Mouse (Mus musculus): ENCODE results near the gene Adcy9.
"Not testable (repeated sequence)": the region's sequence is repeated elsewhere in the genome, so short reads cannot be mapped to it uniquely, and the experiment has no call there.

Gene Adcy9

DNA sequence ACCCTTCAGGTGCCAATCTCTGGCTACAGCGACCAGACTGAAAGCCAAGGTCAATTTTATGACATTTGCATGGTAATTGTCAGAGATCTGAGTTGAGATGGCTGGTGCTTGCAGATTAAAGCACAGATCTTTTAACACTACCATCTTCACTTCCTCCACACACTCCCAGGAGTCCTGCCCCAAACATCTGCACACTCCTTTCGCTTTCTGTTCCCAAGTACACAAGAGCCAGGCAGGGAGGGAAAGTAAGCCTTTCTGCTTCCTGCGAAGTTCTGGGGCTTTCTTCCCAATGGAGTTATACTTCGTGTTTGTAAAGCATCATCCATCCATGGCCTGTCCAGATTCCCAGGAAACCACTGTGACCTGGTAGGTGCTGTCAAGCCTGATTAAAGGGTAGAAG is 38.8 kb downstream of the Adcy9 start:
- DNase-seq = no peak

DNA sequence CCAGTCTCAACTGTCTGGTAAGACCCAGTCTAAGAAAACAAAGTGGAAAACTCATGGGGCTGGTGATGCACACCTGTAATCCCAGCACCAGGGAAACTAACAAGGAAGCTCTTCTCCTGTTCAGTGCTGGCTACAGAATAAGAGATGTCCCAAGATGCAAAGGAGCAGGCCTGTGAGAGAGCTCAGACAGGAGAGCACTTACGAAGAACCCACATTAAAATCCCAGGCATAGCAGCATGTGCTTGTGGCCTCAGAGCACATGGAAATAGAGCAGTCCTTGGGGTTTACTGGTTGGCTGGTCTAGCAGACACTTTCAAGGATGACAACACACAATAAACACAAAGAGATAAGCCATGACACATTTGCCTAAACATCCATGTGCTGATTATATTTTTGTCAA is 41.5 kb downstream of the Adcy9 start:
- no peak for DNase-seq

DNA sequence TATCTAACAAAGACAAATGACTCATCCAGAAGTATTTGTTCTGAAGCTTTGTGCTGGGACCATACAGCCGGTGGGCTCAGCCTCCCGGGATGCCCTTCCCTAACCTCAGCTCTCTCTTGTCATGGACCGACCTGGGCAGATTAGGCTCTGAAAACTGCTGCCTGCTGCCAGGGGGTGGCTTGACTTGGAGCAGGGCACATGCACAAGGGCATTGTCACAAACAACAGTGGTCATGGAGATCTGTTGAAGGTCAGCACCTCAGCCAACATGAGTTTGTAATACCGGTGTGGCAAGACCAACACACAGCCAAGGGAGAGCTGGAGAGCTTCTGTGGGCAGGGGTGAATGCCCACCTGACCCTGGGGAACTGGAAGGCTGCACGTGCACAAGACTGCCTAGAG is 42.7 kb downstream of the Adcy9 start:
- DNase-seq = no peak

DNA sequence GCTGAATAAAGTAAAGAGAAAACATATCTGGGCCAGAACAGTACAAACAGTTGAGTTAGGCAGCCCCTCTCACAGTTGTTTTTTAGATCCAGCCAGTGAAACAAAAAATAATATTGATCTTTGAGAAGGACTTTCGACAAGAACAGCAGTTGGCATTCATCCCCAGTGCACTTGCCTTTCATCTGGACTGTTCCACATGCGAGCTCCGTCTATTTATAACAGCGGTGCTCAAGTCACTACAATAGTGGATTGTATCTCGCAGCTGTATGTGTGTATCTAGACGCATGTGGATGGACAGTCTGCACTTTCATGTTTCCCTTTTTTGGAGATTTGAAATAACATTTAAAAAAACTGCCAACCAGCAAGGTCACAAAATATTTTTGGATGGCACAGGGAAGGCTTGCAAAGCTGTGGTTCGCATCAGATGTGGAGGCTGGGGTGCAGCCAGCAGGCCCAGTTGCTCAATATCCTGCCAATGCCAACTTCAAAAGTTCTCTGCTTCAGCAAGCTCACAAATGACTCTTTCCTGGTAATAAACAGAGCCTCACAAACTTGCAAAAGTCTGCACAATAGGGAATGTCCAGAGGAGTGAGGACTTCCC is 45.4 kb downstream of the Adcy9 start:
- DNase-seq = no peak

DNA sequence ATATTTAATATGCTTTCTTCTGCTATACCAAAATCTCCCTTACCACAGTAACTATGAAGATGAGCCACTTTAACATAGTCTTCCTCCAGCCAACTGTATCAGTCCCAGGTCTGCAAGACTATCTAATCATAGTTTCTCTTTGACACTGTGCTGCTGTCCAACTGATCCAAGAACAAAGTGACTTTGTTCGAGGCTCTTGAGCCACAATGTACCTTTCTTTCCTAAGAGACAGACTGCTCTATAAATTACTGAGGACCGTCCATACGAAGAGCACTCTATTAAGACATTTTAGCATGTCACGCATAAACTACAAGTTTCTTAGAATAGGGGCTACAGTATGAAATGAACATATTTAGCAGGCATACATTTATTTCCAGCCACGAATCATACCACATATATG is 46.0 kb downstream of the Adcy9 start:
- no peak for DNase-seq

DNA sequence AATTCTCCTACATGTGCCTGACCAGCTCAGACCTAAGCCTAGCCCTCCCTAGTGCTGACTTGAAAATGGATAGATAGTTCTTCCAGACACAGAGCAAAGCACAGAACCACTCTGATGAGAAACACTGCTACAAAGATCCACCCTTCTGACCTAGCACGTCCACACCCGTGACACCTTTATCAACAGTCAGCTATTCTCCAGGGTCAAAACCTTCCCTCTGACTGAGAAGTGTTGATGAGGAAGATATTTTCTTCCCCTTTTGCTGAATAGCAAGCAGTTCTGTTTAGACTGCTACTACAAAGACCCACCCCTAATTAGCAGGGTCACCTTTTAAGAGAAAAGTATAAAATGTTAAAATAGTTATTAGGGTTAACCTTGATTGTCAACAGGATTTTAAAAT is 49.3 kb downstream of the Adcy9 start:
- no peak for DNase-seq

DNA sequence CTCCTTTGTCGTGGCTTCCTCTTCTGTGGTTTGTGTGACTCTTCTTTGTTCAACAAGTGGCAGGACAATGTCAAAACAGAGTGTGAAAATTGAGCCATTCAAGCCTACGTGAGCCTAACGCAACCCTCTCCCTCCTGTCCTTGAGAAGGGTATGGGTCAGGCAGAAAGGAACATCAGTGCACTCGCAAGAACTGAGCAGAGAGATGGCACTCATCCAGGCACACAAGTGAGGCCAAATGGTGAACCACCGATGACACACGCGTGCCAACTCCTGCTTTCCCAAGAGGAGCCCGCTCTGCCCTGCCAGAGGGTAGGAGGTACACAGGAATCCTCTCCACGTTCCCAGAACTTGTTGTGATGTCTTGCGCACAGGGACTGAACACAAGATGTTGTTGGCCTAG is 50.2 kb downstream of the Adcy9 start:
- peak; percentile 81 to 90 for DNase-seq

DNA sequence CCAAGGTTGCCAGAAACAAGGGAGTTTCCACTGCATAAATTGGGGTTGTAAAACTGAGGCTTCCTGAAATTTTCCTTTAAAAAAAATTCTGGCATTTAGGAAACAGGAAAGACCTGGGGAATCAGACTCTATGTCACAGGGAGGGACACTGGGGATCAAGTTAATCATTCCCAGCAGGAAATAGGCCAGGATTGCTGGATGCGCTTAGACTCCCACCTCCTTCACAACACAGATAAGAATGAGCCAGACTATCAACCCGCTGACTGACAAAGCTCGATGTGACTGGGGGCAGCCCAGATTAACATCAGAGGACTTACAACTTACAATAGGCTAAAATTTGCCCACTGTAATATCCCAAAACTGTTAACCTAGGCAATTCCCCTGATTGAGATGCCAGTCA is 52.4 kb downstream of the Adcy9 start:
- no peak for DNase-seq

DNA sequence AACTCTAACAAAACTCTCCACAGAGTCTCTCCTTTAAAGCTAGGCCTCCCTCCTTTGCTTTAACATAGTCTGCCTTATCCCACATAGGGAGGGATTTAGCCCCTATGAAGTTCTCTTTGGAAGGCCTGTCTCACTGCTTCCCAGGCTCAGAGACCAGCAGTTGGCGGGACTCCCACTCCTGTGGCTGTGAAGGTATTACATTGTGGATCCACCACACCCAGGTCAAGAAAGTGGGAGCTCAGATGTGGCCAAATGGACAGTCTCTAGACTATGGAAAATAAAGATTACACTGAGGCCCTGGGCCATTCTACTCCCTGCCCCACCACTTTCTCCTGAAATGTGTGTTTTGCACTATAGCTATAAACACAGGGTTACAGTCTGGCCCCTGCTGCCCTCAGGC is 53.0 kb downstream of the Adcy9 start:
- DNase-seq = peak; percentile 27 to 70

DNA sequence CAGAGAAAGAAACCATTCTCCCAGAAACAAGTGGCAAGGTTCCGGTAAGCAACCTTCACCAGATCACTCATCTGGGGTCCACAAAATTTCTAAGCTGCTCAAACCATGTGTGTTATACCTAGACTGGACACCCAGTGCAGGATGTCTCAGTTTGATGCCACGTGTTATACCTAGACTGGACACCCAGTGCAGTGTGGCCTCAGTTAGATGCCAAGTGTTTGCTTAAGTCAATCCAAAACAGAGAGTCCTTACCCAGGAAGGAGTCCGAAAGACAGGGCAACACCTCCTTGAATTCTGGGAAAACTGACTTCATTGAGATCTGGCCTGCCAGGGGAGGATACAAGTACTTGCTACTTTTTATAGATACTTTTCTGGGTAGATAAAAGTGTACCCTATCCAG is 53.6 kb downstream of the Adcy9 start:
- no peak for DNase-seq

DNA sequence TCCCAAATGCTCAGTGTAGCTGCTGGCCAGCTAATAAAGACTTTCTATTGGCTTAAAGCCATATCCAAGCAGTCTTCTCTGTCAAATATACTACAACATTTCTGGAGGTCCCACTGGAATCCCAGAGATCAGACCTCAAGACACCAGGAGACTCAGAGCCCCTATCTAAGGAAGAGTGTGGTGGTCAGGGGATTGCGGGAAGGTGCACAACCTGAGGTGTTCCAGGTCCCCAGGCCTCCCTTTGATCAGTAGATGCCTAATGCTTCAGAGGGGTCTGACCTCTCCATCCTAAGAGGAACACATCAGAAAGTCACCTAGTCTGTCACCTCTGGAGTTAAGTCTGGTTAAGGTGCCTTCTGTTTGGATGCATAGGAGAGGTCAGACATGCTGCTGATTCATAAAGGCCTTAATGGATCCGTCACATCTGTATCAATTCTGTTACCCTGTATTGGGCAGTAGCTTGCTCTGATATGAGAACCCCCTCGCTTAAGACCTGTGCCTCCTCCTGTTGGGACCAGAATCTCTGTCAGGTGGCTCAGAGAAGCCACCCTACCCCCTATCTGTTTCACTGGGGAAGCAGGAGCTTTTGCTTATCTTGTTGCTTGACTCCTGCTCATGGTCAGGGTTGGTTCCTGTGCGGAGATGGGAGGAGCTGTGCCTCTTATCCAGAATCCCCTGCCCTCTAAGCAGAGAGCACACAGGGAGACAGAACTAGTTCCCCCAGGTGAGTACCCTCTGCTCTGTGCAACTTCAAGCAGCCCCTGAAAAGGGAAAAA is 56.8 kb downstream of the Adcy9 start:
- no peak for DNase-seq

DNA sequence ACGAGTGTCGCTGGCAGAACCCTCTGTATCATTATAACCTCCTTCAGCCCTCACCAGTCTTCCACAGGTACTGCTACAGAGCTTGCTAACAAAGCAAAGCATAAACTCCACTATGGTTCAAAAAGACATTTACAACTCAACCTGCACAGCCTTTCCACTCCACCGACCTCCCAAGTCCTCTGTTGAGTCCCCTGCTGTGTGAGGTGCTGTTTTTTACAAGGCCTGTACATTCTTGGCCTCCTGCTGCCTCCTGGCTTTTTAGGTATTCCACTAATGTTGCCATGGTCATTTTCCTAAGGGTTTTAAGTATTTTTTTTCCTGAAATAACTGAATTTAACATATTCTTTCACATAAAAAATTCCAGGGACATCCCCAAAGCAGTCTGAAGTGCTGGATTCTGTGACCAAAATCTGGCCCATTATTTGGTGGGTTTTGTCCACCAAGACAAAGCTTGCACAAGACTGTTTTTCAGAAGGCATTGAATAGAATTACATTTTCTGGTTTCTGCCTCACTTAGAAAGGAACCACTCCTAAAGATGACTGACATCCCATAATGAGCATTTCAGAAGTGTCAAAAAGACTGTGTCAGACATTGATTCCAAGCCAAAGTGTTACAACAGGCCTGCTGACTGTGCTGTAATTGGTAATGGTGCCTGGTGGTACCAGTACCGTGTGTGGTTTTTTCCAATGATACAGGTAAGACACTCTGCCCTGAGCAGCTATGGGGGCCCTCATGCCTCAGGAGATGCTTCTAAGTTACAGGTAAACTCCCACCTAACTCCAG is 64.8 kb downstream of the Adcy9 start:
- no peak for DNase-seq

DNA sequence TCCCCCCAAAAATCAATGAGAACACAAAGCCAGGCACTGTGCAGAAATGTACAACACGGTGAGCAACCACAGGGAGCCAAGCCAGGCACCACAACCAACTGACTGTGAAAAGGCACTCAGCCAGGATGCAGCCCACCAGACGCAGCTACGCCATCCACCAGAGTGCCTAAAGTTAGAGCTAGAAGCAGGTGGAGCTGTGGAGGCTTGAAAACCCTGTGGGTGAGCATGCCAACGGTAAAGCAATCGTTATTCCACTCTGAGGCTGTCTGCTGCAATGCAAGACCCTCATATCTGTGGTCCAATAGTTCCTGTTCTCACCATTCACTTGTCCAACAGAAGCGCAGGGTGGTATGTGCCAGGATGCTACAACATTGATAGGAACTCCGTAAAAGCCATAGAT is 77.7 kb downstream of the Adcy9 start:
- DNase-seq = no peak

DNA sequence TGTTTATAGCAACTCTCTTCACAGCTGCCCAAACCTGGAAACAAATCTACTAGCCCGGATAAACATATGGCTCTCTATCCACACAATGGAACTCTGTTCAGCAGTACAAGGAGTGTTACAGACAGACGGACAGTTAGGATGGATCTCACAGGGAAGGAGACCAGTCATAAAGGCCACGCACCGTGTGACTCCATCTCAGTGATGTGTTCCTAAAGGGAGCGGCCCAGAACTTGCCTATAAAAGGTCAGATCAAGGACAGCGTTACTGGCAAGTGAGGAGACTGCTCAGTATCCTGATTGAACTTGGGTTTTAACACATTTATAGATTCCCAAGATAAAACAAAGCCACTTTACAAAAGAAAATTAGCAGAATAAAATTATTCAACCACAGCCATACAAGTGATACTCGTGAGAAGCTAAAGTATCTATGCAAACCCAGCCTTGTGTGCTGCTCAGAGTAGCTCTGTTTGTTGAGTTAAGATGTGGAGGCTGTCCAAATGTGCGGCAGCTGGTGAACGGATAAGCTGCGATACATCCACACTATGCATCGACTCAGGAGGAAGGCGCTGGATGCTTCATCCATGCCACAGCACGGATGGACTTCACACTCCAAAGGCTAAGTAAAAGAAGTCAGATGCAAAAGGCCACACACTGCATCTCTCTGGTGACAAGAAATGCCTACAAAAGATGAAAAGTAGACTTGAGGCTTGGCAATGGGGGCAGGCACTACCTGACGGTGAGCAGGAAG is 78.8 kb downstream of the Adcy9 start:
- DNase-seq = no peak

DNA sequence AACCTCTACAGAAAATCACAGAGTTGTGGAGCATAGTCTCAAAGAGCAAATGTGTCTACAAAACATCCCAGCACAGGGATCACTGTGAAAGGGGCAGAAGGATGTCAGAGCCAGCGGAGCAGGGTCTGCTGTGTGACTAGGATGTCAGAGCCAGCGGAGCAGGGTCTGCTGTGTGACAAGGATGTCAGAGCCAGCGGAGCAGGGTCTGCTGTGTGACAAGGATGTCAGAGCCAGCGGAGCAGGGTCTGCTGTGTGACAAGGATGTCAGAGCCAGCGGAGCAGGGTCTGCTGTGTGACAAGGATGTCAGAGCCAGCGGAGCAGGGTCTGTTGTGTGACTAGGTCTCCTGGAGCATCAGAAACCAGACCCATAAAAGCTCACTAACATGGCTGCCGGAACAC is 81.1 kb downstream of the Adcy9 start:
- not testable (repeated sequence) for DNase-seq

DNA sequence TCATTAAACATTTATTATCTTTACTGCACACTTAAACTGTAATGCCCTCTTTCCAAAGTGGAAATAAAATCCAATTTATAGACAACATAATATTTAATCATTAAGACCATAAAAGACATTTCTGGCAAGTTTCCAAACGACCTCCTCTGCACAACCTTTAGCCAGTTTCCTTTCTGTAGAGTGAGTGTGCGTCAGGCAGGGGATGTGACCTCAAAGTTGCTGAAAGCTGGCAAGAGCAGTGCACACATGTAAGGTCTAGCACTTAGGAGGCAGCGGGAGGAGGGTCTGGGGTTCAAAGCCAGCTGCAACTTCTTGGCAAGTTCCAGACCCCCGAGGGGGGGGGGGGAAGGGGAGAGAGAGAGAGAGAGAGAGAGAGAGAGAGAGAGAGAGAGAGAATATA is 83.0 kb downstream of the Adcy9 start:
- DNase-seq = no peak

DNA sequence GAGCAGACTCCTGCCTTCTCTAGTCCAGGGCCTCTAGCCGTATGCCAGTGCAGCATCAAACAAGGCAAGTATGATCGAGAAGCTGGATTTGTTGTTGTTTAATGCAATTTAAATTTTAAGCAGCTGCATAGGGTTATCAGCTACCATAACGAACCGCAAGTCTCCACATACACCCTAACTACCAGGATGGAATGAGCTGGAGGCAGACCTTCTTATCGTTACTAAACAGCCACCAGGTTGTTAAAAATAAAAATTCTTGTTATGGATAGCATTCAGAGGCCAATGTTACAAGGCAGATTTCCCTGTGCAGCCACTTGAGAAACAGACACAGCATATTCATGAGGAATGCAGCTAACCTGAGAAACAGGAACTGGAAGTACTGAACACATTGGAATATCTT is 86.5 kb downstream of the Adcy9 start:
- DNase-seq = no peak

DNA sequence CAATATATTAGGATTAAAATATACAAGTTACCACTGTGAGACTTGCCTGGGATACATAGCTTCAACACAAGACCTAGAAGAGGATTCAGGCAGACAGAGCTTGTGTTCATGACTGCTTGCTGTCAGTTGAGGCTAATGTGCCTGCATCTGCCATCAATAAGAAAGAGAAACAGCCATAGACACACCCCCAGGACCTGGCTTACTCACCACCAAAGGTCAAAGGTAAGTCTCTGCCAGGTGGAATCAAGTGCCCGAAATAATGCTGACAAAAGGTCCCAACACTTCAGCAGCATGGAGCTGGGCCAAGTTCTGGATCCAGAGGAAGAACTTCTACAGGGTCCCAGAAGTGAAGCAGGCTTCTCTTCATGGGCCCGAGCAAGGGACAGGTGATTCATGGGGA is 86.9 kb downstream of the Adcy9 start:
- no peak for DNase-seq

DNA sequence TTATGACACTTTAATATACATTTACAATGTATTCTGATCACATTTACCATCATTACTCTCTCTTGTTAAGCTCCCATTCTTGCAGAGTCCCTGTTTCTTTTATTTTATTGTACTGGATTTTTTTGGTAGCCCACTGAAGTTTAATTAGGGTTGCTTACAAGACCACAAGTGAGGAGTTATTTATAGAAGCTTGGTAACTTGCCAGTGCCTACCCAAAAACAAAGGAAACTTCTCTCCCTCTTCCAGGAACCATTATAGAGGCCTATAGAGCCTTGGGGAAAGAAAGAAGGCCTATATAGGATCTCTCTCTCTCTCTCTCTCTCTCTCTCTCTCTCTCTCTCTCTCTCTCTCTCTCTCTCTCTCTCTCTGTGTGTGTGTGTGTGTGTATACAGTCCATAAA is 93.2 kb downstream of the Adcy9 start:
- no peak for DNase-seq

DNA sequence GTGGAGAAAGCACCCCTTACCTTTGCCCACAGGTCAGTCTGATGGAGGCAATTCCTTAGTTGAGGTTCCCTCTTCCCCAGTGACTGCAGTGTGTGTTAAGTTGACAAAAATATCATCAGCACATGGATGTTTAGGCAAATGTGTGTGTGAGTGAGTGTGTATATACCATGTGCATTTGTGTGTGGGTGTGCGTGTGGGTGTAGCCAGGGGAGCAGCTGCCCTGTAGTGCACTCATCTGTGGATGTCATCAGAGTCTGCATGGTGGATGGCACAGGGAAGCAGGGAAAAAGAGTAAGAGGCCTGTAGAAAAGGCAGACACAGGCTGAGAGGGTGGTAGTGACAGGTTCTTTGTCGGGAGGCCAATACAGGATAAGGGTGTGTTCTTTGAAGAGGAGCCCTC is 94.5 kb downstream of the Adcy9 start:
- DNase-seq = no peak

DNA sequence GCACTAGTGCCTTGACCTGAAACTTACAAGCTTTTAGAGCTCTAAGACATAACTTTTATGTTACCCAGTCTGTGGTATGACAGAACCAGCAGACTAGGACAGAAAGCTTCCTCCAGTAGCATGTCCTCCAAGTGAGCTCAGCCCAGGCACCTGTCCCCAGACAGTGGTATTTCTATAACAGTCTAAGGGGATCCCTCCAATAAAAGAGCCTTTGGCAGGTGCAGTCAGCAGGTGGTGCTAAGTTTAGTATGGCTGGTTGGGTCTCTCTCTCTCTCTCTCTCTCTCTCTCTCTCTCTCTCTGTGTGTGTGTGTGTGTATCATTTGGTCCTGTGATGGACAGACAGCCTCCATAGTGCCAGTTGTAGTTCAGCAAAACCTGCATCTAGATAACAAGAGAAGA is 95.3 kb downstream of the Adcy9 start:
- no peak for DNase-seq

DNA sequence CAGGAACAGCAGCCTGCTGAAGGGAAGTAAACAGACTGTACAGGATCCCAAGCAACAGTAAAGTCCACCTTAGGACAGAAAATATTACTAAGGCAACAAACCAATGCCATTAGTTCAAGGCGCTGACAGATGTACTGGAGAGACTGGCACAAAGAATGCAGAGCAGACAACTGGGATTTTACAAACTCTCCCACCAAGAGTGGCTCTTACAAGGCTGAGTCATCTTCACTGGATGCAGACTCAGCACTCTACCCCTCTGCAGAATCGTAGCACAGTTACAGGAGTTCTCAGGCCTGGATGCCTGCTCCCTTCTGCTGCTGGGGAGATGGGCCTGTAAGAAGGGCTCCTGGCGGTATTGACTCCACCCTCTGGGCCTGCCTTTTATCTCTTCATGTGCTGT is 99.4 kb downstream of the Adcy9 start:
- DNase-seq = no peak

DNA sequence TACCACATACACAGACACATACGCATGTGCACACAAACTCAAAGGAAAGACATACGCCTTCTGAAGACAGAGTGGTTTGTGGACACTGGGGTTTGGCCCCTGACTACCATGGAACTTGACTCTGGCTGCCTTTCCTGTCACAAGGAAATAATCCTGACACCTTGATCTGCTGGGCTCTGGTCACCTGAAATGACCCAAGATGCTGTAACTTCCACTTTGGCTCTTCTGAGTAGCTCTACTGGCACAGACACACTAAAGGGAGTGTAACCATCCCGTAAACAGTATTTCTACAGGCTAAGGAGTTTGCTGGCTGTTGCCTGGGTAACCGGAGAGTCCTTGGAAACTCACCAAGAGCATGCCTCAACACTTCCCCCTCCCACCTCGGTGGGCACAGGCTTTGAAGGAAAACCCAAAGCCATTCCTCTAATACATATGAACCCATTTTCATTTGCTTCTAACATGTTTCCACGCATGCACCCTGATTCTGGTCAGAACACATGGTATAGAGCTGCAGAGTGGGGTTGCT is 102.2 kb downstream of the Adcy9 start:
- no peak for DNase-seq

Data from cerebellum, postnatal 25 days (tissue).